In genomic region chr3:126997391-126998007, GRCm38 (mm10) we compare ENCODE assay signal across 8 mouse cellular contexts.
DNase-seq lines count a peak whose midpoint lies in the region; ATAC-seq lines count a peak whose summit lies in the region.

No protein-coding gene starts in this region.

- H3K9me3 ChIP-seq in heart, embryonic 12.5 days (replicated peaks) = no peaks in the 10 kb centered on the region
- no peaks in the 10 kb centered on the region for H3K9me3 ChIP-seq in midbrain, embryonic 11.5 days (ENCODE audit: control insufficient read depth, low read length)

- peak overlapping the region; percentile 67 for H3K4me2 ChIP-seq in heart, embryonic 12.5 days
- H3K4me2 ChIP-seq in midbrain, embryonic 11.5 days = peak overlapping the region; percentile 47

- H3K27ac ChIP-seq in heart, embryonic 12.5 days (ENCODE audit: poor library complexity, severe bottlenecking) = no peak overlapping the region
- peak overlapping the region; percentile 85 for H3K27ac ChIP-seq in midbrain, embryonic 11.5 days (ENCODE audit: low read depth, low read length)

- H3K4me3 ChIP-seq in heart, embryonic 12.5 days = peak overlapping the region; percentile 36
- H3K4me3 ChIP-seq in midbrain, embryonic 11.5 days (ENCODE audit: low read depth, low read length) = peak overlapping the region; percentile 20

- no peaks in the 10 kb centered on the region for H3K36me3 ChIP-seq in heart, embryonic 12.5 days
- H3K36me3 ChIP-seq in midbrain, embryonic 11.5 days (ENCODE audit: control insufficient read depth, insufficient read depth, low read length) = no peaks in the 10 kb centered on the region

- no peaks in the 10 kb centered on the region for H3K27me3 ChIP-seq in heart, embryonic 12.5 days (replicated peaks)
- no peaks in the 10 kb centered on the region for H3K27me3 ChIP-seq in midbrain, embryonic 11.5 days (ENCODE audit: control insufficient read depth, insufficient read depth, low read length)

- no peak for DNase-seq in heart, postnatal 4 days
- DNase-seq in brain, adult 2 months (ENCODE audit: low read depth, low spot score) = peak; percentile 52
- DNase-seq in midbrain, embryonic 11.5 days (ENCODE audit: low spot score, missing footprints) = peak; percentile 92
- no peak for DNase-seq in left cerebral cortex, adult 11 months (ENCODE audit: low spot score)
- no peak for DNase-seq in c-Kit-positive CD71-positive TER-119-positive erythroid progenitor cells, embryonic 14.5 days (ENCODE audit: low spot score)

- peaks cover 5% of the 10 kb centered on the region; the same call in 1 of the 2 replicates for H3K4me1 ChIP-seq in heart, embryonic 12.5 days (replicated peaks)
- peaks cover 31% of the 10 kb centered on the region for H3K4me1 ChIP-seq in midbrain, embryonic 11.5 days (ENCODE audit: control insufficient read depth, insufficient read depth, low read length)

- ATAC-seq in heart, embryonic 12.5 days (ENCODE audit: insufficient number of reproducible peaks, low FRiP score) = no peak; the same call in 1 of the 2 replicates
- ATAC-seq in hematopoietic stem cell, adult 5-6 weeks (replicated peaks in 1 of 2; ENCODE audit: insufficient read depth in 1 of 2, low FRiP score in 2 of 2, low TSS enrichment in 1 of 2, low read depth in 1 of 2, poor library complexity in 2 of 2, severe bottlenecking in 2 of 2) = peak; percentile 67 to 68
- ATAC-seq in midbrain, embryonic 11.5 days (ENCODE audit: low FRiP score) = peak; percentile 51
- ATAC-seq in CD4-positive, CD25-positive, alpha-beta regulatory T cell, adult 4 months = no peak

- peak overlapping the region; percentile 59 for H3K9ac ChIP-seq in heart, embryonic 12.5 days
- peak overlapping the region; percentile 48 for H3K9ac ChIP-seq in midbrain, embryonic 11.5 days (ENCODE audit: low read length)

- 15% methylated on average over 17 of the region's 17 CpGs for WGBS in heart, embryonic 12.5 days
- 2% methylated on average over 17 of the region's 17 CpGs for WGBS in midbrain, embryonic 11.5 days

Comparison
In these comparisons a context has a peak if more than half of its experiments do, and no peak if none do; other contexts are left out.
1. ATAC-seq: peak in hematopoietic stem cell, adult 5-6 weeks (2 of 2) and midbrain, embryonic 11.5 days (single experiment); none in heart, embryonic 12.5 days (single experiment) and CD4-positive, CD25-positive, alpha-beta regulatory T cell, adult 4 months (single experiment).
2. DNase-seq: peak in brain, adult 2 months (single experiment) and midbrain, embryonic 11.5 days (single experiment); none in heart, postnatal 4 days (single experiment), left cerebral cortex, adult 11 months (single experiment) and c-Kit-positive CD71-positive TER-119-positive erythroid progenitor cells, embryonic 14.5 days (single experiment).